Comparison of ENCODE assay signal across 1 mouse cellular context in genomic region chr11:57951541-57952326, GRCm38 (mm10).
TF ChIP-seq lines count a peak whose summit lies in the region.

No protein-coding gene starts in this region.

TF ChIP-seq in CH12.LX, 34 proteins besides CTCF, POLR2A, EP300 and RAD21 (continued from another document):
- TF ChIP-seq USF2 (conservative IDR thresholded peaks at IDR 0.05; ENCODE audit: low read depth, low read length) (no peak), MAZ (IDR thresholded peaks at IDR 0.05; ENCODE audit: low read depth, low read length) (no peak), NRF1 (IDR thresholded peaks at IDR 0.05; ENCODE audit: low read depth, low read length) (no peak), ETS1 (conservative IDR thresholded peaks at IDR 0.05; ENCODE audit: low read depth, low read length) (peak; percentile 80)
